Mouse (Mus musculus) forebrain, embryonic 11.5 days (tissue): Measurements from ENCODE around the gene AW551984. TPM values are rescaled to one million over a fixed set of nuclear protein-coding genes. Genes with fewer than 3 reads are reported as not detected.

ENCODE experiments used
- ATAC-seq: fragments of 200-750 bp; cut with Nextera tagmentation; replicated peaks from 2 replicates; pipeline ENCODE4 v1.8.0; 2017; ENCODE audit warnings: moderate TSS enrichment; ENCODE audit not compliant: low FRiP score
- DNase-seq: peaks from one replicate; pipeline ENCODE4 v3.0.0-alpha.2; 2017; ENCODE audit warnings: low spot score
- H3K27ac ChIP-seq: fragments of 300-500 bp; sonication (generic); 2 replicates; pipeline ENCODE4 v1.5.1; 2014; ENCODE audit warnings: low read depth, low read length
- H3K27me3 ChIP-seq: fragments of 300-500 bp; sonication (generic); 2 replicates; pipeline ENCODE4 v1.6.1; 2014; ENCODE audit warnings: mild to moderate bottlenecking, low read length, mixed read lengths; ENCODE audit not compliant: control insufficient read depth, insufficient read depth
- H3K36me3 ChIP-seq: fragments of 300-500 bp; sonication (generic); 2 replicates; pipeline ENCODE4 v1.6.1; 2014; ENCODE audit warnings: mild to moderate bottlenecking, low read length, moderate library complexity, mixed read lengths; ENCODE audit not compliant: control insufficient read depth, insufficient read depth
- H3K4me1 ChIP-seq: fragments of 300-500 bp; sonication (generic); replicated peaks from 2 replicates; pipeline ENCODE4 v1.6.1; 2014; ENCODE audit warnings: low read length, mixed read lengths; ENCODE audit not compliant: control insufficient read depth, insufficient read depth
- H3K4me2 ChIP-seq: fragments of 300-500 bp; sonication (generic); 2 replicates; pipeline ENCODE4 v1.6.1; 2014; ENCODE audit warnings: low read depth, mild to moderate bottlenecking, low read length, moderate library complexity, mixed read lengths; ENCODE audit not compliant: severe bottlenecking
- H3K4me3 ChIP-seq: fragments of 300-500 bp; sonication (generic); 2 replicates; pipeline ENCODE4 v1.5.1; 2014; ENCODE audit warnings: low read depth, low read length
- H3K9ac ChIP-seq: fragments of 300-500 bp; sonication (generic); 2 replicates; pipeline ENCODE4 v1.6.1; 2014; ENCODE audit warnings: low read length
- H3K9me3 ChIP-seq: fragments of 300-500 bp; sonication (generic); 2 replicates; pipeline ENCODE4 v1.6.1; 2016; ENCODE audit warnings: low read length, mixed read lengths; ENCODE audit not compliant: control insufficient read depth
- WGBS: fragments of 180-500 bp; shearing (Covaris S2); extraction: QIAGEN DNeasy Blood & Tissue Kit; methylation state at CpG from one replicate; pipeline ENCODE4 v1.1.7; 2014; 5-methylcytosine and 5-hydroxymethylcytosine counted together
- polyA plus RNA-seq: library from polyadenylated mRNA; unstranded; fragments of >200 nt; fragmentation: Nextera tagmentation; extraction: Ambion mirVana; gene quantifications from 2 replicates; pipeline ENCODE4 v1.2.1, GENCODE M21; 2014

Gene AW551984
- polyA plus RNA-seq, 1 experiment from 2014 or later = 16.0 TPM

DNA sequence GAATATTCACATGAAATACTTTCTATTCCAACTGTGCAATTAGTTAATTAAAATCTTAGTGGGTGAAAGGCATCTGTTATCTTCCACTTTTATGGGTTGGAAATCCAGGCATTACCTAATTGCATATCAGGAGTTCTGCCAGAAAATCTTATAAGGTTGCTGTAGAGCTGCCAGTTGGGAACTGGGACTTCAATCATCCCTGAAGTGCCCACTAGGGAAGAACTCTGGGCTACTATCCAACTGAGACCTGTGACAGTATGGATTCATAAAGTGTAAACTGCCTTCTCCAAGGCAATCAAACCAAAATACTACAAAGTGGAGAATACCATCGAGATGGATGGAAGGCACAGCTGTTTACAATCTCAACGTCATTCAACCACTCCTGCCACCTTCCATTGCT lies 50.3 kb downstream of the AW551984 start, which contains the start of gene Olfr958:
Gene Olfr958, minus strand, starts transcription at position 109 of the 400 bp plus-strand sequence.
- Histone ChIP-seq H3K4me3 (no peak within 1 kb of the TSS), H3K9ac (no peak within 1 kb of the TSS), H3K27ac (no peak within 1 kb of the TSS), H3K36me3 (no peaks in the 10 kb centered on the region), H3K4me1 (no peaks in the 10 kb centered on the region; the same call in 1 of the 2 replicates), H3K27me3 (no peaks in the 10 kb centered on the region), H3K9me3 (no peaks in the 10 kb centered on the region), H3K4me2 (no peak within 1 kb of the TSS)
- ATAC-seq (no peak), DNase-seq (no peak)
- 85% methylated on average over 2 of the region's 2 CpGs for WGBS

GRCm38 (mm10) chr9:39550806-39551205 lies 53.4 kb downstream of the AW551984 start:
- 83% methylated on average over 5 of the region's 5 CpGs for WGBS
- DNase-seq = no peak
- Histone ChIP-seq H3K36me3 (no peaks in the 10 kb centered on the region), H3K27me3 (no peaks in the 10 kb centered on the region), H3K9ac (no peak overlapping the region), H3K4me1 (no peaks in the 10 kb centered on the region), H3K27ac (no peak overlapping the region), H3K4me2 (no peak overlapping the region), H3K9me3 (no peaks in the 10 kb centered on the region), H3K4me3 (no peak overlapping the region)
- no peak for ATAC-seq

Other genes starting within 250 kb of the AW551984 start
- gene Olfr951, start 217.0 kb downstream of the AW551984 start, polyA plus RNA-seq = not detected in 2 replicates
- gene Olfr952, start 177.3 kb downstream of the AW551984 start, polyA plus RNA-seq = not detected in 2 replicates
- gene Olfr954, start 147.7 kb downstream of the AW551984 start, polyA plus RNA-seq = not detected in 2 replicates
- not detected in 2 replicates for gene Olfr955, start 132.5 kb downstream of the AW551984 start, polyA plus RNA-seq
- not detected in 2 replicates for gene Olfr44, start 110.4 kb downstream of the AW551984 start, polyA plus RNA-seq
- not detected in 2 replicates for gene Olfr957, start 88.6 kb downstream of the AW551984 start, polyA plus RNA-seq
- not detected in 2 replicates for gene Olfr958, start 50.3 kb downstream of the AW551984 start, polyA plus RNA-seq
- gene Olfr959, start 28.8 kb downstream of the AW551984 start, polyA plus RNA-seq = not detected in 2 replicates
- gene Olfr148, start 6.3 kb upstream of the AW551984 start, polyA plus RNA-seq = not detected in 2 replicates
- gene Olfr960, start 17.0 kb upstream of the AW551984 start, polyA plus RNA-seq = not detected in 2 replicates
- not detected in 2 replicates for gene Olfr961, start 40.7 kb upstream of the AW551984 start, polyA plus RNA-seq
- not detected in 2 replicates for gene Olfr963, start 62.8 kb upstream of the AW551984 start, polyA plus RNA-seq
- gene Olfr149, start 102.7 kb upstream of the AW551984 start, polyA plus RNA-seq = not detected in 2 replicates
- gene Olfr965, start 107.0 kb upstream of the AW551984 start, polyA plus RNA-seq = not detected in 2 replicates
- gene Olfr150, start 126.6 kb upstream of the AW551984 start, polyA plus RNA-seq = not detected in 2 replicates
- gene Olfr967, start 141.8 kb upstream of the AW551984 start, polyA plus RNA-seq = not detected in 2 replicates
- gene Olfr968, start 178.8 kb upstream of the AW551984 start, polyA plus RNA-seq = not detected in 2 replicates
- not detected in 2 replicates for gene Olfr969, start 186.5 kb upstream of the AW551984 start, polyA plus RNA-seq
- not detected in 2 replicates for gene Olfr970, start 204.5 kb upstream of the AW551984 start, polyA plus RNA-seq
- not detected in 2 replicates for gene Olfr971, start 232.5 kb upstream of the AW551984 start, polyA plus RNA-seq